Mouse (Mus musculus) liver, embryonic 15.5 days (tissue): ENCODE results near the gene Tgm1. TPM values are rescaled to one million over a fixed set of nuclear protein-coding genes. Genes with fewer than 3 reads are reported as not detected.
A peak's percentile ranks its signal among the peaks of the same experiment; 100 is the strongest.

Experiments used
- ATAC-seq: fragments of 200-750 bp; cut with Nextera tagmentation; 2 replicates; pipeline ENCODE4 v1.8.0; 2017; ENCODE audit warnings: moderate number of reproducible peaks, mild to moderate bottlenecking, moderate library complexity; ENCODE audit not compliant: insufficient read depth
- H3K27ac ChIP-seq: fragments of 300-500 bp; sonication (generic); replicated peaks from 2 replicates; pipeline ENCODE4 v1.5.1; 2015; ENCODE audit warnings: mild to moderate bottlenecking, inconsistent platforms
- H3K27me3 ChIP-seq: fragments of 300-500 bp; sonication (generic); 2 replicates; pipeline ENCODE4 v1.6.1; 2015; ENCODE audit warnings: mild to moderate bottlenecking, inconsistent platforms
- H3K36me3 ChIP-seq: fragments of 300-500 bp; sonication (generic); replicated peaks from 2 replicates; pipeline ENCODE4 v1.6.1; 2015; ENCODE audit warnings: moderate library complexity, mild to moderate bottlenecking, inconsistent platforms
- H3K4me1 ChIP-seq: fragments of 300-500 bp; sonication (generic); replicated peaks from 2 replicates; pipeline ENCODE4 v1.6.1; 2015; ENCODE audit warnings: inconsistent platforms
- H3K4me2 ChIP-seq: fragments of 300-500 bp; sonication (generic); 2 replicates; pipeline ENCODE4 v1.6.1; 2015; ENCODE audit warnings: moderate library complexity, mild to moderate bottlenecking, inconsistent platforms
- H3K4me3 ChIP-seq: fragments of 300-500 bp; sonication (generic); replicated peaks from 2 replicates; pipeline ENCODE4 v1.5.1; 2015; ENCODE audit warnings: mild to moderate bottlenecking, inconsistent platforms
- H3K9ac ChIP-seq: fragments of 300-500 bp; sonication (generic); 2 replicates; pipeline ENCODE4 v1.6.1; 2015; ENCODE audit warnings: moderate library complexity, mild to moderate bottlenecking, inconsistent platforms
- H3K9me3 ChIP-seq: fragments of 300-500 bp; sonication (generic); replicated peaks from 2 replicates; pipeline ENCODE4 v1.6.1; 2016; ENCODE audit warnings: inconsistent platforms
- WGBS: fragments of 180-500 bp; shearing (Covaris S2); methylation state at CpG from one replicate; pipeline ENCODE4 v1.1.7; 2015; ENCODE audit warnings: mixed read lengths; ENCODE audit not compliant: insufficient replicate concordance; 5-methylcytosine and 5-hydroxymethylcytosine counted together
- polyA plus RNA-seq: library from polyadenylated mRNA; unstranded; fragments of >200 nt; fragmentation: Nextera tagmentation; extraction: Ambion mirVana; gene quantifications from 2 replicates; pipeline ENCODE4 v1.2.1, GENCODE M21; 2015

Tgm1 gene
- polyA plus RNA-seq, 1 experiment from 2014 or later, result 2.9 TPM

GRCm38 (mm10) chr14:55711786-55712185, 1.9 kb downstream of the Tgm1 start:
- ATAC-seq, result no peak
- Histone ChIP-seq H3K4me2 (no peak overlapping the region), H3K9me3 (no peaks in the 10 kb centered on the region), H3K9ac (no peak overlapping the region), H3K27me3 (peaks cover 12% of the 10 kb centered on the region; the same call in 1 of the 2 replicates), H3K27ac (no peak overlapping the region), H3K4me1 (peaks cover 44% of the 10 kb centered on the region), H3K4me3 (no peak overlapping the region), H3K36me3 (no peaks in the 10 kb centered on the region)
- WGBS, result 74% methylated on average over 7 of the region's 7 CpGs

- H3K27me3 ChIP-seq, result peaks cover 12% of the 10 kb centered on the region; the same call in 1 of the 2 replicates
- no peak overlapping the region for H3K27ac ChIP-seq
- H3K4me1 ChIP-seq, result peaks cover 45% of the 10 kb centered on the region
- no peak overlapping the region for H3K4me2 ChIP-seq
- 82% methylated on average over 4 of the region's 4 CpGs for WGBS
- no peak overlapping the region for H3K4me3 ChIP-seq
- no peaks in the 10 kb centered on the region for H3K9me3 ChIP-seq
- ATAC-seq, result no peak
- H3K9ac ChIP-seq, result no peak overlapping the region
- H3K36me3 ChIP-seq, result no peaks in the 10 kb centered on the region
These were observed 4.2 kb downstream of the Tgm1 start for GRCm38 (mm10) chr14:55709509-55709908.

GRCm38 (mm10) chr14:55707397-55707796, 6.3 kb downstream of the Tgm1 start:
- Histone ChIP-seq H3K9me3 (no peaks in the 10 kb centered on the region), H3K4me2 (no peak overlapping the region), H3K4me1 (peaks cover 30% of the 10 kb centered on the region), H3K9ac (no peak overlapping the region), H3K4me3 (no peak overlapping the region), H3K27me3 (0 out of 2 replicates have a peak, but pooled peaks cover 4% of the 10 kb centered on the region), H3K27ac (no peak overlapping the region), H3K36me3 (no peaks in the 10 kb centered on the region)
- peak; percentile 43; the same call in 1 of the 2 replicates for ATAC-seq
- 25% methylated on average over 5 of the region's 5 CpGs for WGBS

DNA sequence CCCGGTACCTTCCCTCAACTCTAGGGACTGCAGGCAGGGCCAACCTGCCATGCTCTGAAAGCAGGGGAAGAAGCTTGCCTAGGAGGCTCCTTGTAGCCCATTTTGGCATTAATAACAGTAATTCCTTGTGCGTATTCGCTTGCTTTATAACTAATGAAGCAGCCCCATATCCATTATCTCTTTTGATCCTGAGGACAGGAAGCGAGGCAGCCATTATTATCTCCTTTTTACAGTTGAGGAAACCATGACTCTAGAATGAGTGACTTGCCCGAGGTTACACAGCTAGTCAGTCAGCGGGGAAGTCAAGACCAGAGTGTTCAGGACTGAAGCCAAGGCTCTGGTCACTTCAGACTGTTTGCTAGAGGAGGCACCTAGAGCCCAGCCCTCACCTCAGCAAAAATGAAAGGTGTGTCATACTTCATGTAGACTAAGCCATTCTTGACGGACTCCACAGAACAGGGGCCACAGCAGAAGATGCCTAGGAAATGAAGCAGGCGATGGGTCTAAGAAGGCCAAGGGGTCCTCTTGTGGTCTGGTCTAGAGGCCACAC, 7.6 kb downstream of the Tgm1 start:
- Histone ChIP-seq H3K27me3 (no peaks in the 10 kb centered on the region), H3K4me2 (no peak overlapping the region), H3K9ac (no peak overlapping the region), H3K4me1 (peaks cover 27% of the 10 kb centered on the region), H3K27ac (no peak overlapping the region), H3K36me3 (no peaks in the 10 kb centered on the region), H3K4me3 (no peak overlapping the region), H3K9me3 (no peaks in the 10 kb centered on the region)
- no peak for ATAC-seq
- WGBS, result 47% methylated on average over 8 of the region's 8 CpGs

DNA sequence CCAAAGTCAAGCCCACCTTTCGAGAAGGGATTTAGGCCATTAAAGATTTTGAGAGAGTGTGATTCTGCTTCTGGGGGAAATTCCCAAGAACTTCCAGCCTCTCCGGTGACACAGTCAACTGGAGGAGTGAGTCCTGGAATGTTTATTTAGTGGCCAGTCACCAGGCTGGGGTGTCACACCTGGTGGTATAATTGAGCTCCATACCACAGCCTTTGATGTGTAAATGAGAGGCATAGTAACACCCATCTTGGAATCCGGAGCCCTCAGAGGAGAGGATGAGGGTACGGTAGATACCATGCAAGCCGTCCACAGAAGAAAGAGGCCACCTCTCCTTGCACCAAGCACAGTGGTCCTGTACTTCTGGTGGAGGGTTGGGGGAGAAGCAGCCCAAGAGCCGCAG, 11.0 kb downstream of the Tgm1 start:
- 71% methylated on average over 6 of the region's 6 CpGs for WGBS
- H3K4me2 ChIP-seq, result no peak overlapping the region
- no peak overlapping the region for H3K9ac ChIP-seq
- H3K9me3 ChIP-seq, result no peaks in the 10 kb centered on the region
- H3K27ac ChIP-seq, result no peak overlapping the region
- H3K4me1 ChIP-seq, result peaks cover 21% of the 10 kb centered on the region
- ATAC-seq, result no peak
- H3K4me3 ChIP-seq, result no peak overlapping the region
- no peaks in the 10 kb centered on the region for H3K36me3 ChIP-seq
- no peaks in the 10 kb centered on the region for H3K27me3 ChIP-seq

- Histone ChIP-seq H3K27me3 (no peaks in the 10 kb centered on the region), H3K4me1 (peaks cover 6% of the 10 kb centered on the region), H3K36me3 (no peaks in the 10 kb centered on the region), H3K9me3 (no peaks in the 10 kb centered on the region), H3K4me2 (no peak overlapping the region), H3K4me3 (no peak overlapping the region), H3K27ac (no peak overlapping the region), H3K9ac (no peak overlapping the region)
- WGBS, result 63% methylated on average over 9 of the region's 9 CpGs
- ATAC-seq, result no peak
These were observed 12.6 kb downstream of the Tgm1 start for GRCm38 (mm10) chr14:55701131-55701530.

- Histone ChIP-seq H3K9ac (no peak overlapping the region), H3K27me3 (no peaks in the 10 kb centered on the region), H3K4me3 (no peak overlapping the region), H3K4me1 (no peaks in the 10 kb centered on the region; the same call in 1 of the 2 replicates), H3K4me2 (no peak overlapping the region; the same call in 1 of the 2 replicates), H3K9me3 (no peaks in the 10 kb centered on the region), H3K27ac (peak overlapping the region; percentile 20; the same call in 1 of the 2 replicates), H3K36me3 (no peaks in the 10 kb centered on the region)
- 44% methylated on average over 4 of the region's 4 CpGs for WGBS
- no peak for ATAC-seq
These were observed 16.5 kb downstream of the Tgm1 start for GRCm38 (mm10) chr14:55697226-55697625.

GRCm38 (mm10) chr14:55689433-55689832, 24.3 kb downstream of the Tgm1 start:
- H3K36me3 ChIP-seq, result no peaks in the 10 kb centered on the region
- no peak overlapping the region for H3K9ac ChIP-seq
- H3K9me3 ChIP-seq, result no peaks in the 10 kb centered on the region
- no peak overlapping the region for H3K4me3 ChIP-seq
- no peak overlapping the region for H3K27ac ChIP-seq
- 60% methylated on average over 10 of the region's 10 CpGs for WGBS
- no peak for ATAC-seq
- H3K27me3 ChIP-seq, result 0 out of 2 replicates have a peak, but pooled peaks cover 5% of the 10 kb centered on the region
- no peak overlapping the region for H3K4me2 ChIP-seq
- no peaks in the 10 kb centered on the region for H3K4me1 ChIP-seq

- peak overlapping the region; percentile 94 for H3K27ac ChIP-seq
- peak overlapping the region; percentile 80 for H3K4me3 ChIP-seq
- WGBS, result 17% methylated on average over 3 of the region's 3 CpGs
- H3K9me3 ChIP-seq, result no peaks in the 10 kb centered on the region
- ATAC-seq, result peak; percentile 3; the same call in 1 of the 2 replicates
- H3K4me1 ChIP-seq, result peaks cover 27% of the 10 kb centered on the region
- H3K4me2 ChIP-seq, result peak overlapping the region; percentile 75
- H3K36me3 ChIP-seq, result peaks cover 35% of the 10 kb centered on the region
- no peaks in the 10 kb centered on the region for H3K27me3 ChIP-seq
- H3K9ac ChIP-seq, result peak overlapping the region; percentile 73
These were observed 31.6 kb downstream of the Tgm1 start for GRCm38 (mm10) chr14:55682118-55682493.

GRCm38 (mm10) chr14:55681160-55682117, 32.3 kb downstream of the Tgm1 start, which contains the start of gene Tinf2:
Tinf2 (minus strand) TSS chr14:55681820.
- H3K9ac ChIP-seq, result peak within 1 kb of the TSS; percentile 73
- WGBS, result under 1% methylated on average over 66 of the region's 66 CpGs
- no peaks in the 10 kb centered on the region for H3K27me3 ChIP-seq
- peak within 1 kb of the TSS; percentile 94 for H3K27ac ChIP-seq
- peaks cover 27% of the 10 kb centered on the region for H3K4me1 ChIP-seq
- peaks cover 41% of the 10 kb centered on the region for H3K36me3 ChIP-seq
- H3K9me3 ChIP-seq, result no peaks in the 10 kb centered on the region
- H3K4me2 ChIP-seq, result peak within 1 kb of the TSS; percentile 75
- H3K4me3 ChIP-seq, result peak within 1 kb of the TSS; percentile 80
- ATAC-seq, result peak; percentile 93

GRCm38 (mm10) chr14:55677615-55678014, 36.1 kb downstream of the Tgm1 start:
- Histone ChIP-seq H3K36me3 (peaks cover 57% of the 10 kb centered on the region), H3K9me3 (no peaks in the 10 kb centered on the region), H3K4me2 (no peak overlapping the region), H3K27me3 (no peaks in the 10 kb centered on the region), H3K9ac (no peak overlapping the region), H3K27ac (no peak overlapping the region), H3K4me1 (peaks cover 35% of the 10 kb centered on the region), H3K4me3 (no peak overlapping the region)
- ATAC-seq, result no peak
- 67% methylated on average over 4 of the region's 4 CpGs for WGBS
